Mouse (Mus musculus): Measurements from ENCODE around the gene Ipo4. TPM values are rescaled to one million over a fixed set of nuclear protein-coding genes. Genes with fewer than 3 reads are reported as not detected.

The Ipo4 gene
- polyA plus RNA-seq, 2 experiments from 2014 or later, result 33.4 to 42.0 TPM

DNA sequence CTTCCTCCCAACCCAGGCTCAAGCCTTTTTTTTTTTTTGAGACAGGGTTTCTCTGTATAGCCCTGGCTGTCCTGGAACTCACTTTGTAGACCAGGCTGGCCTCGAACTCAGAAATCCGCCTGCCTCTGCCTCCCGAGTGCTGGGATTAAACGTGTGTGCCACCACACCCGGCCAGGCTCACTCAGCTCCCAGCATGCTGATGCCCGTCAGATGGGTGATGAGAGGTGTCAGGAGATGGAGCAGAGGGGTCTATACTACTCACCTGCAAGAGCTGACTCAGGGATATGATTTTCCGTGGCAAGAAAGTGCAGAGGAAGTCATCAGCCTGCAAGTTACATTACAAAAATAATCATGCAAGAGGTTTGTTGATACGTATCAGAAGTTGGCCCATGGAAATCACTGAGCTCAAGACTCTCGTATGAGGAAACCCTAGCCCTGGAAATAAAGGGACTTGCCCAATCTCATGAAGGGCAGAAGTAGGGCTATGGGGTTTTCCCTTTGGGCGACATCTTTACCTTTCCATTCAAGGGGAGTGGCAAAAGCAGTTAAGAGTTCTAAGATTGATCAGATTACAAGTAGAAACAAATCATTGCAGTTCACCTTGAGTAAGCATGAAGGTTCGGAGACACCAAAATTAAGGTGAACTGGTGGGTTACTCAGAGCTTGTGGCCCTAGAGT, 45.8 kb downstream of the Ipo4 start:
- ATAC-seq, result peak; percentile 35

DNA sequence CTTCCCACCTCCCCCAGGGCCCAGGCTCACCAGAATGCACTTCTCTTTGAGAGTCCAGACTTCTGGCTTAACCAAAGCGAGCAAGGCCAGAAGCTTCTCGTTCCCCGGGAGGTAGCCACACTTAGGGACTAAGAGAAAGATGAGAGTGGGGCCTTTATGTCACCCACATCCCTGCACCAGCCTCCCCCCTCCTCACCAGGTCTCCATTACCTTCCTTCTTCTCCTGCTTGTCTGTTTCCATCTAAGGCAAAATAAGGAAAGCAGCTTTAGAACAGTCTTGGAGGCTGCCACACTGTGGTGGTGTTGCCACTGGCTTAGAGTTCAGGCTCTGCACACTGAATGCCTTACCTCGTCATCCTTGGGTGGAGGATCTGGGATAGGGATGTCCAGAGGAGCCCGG, 46.5 kb downstream of the Ipo4 start:
- ATAC-seq, result no peak

DNA sequence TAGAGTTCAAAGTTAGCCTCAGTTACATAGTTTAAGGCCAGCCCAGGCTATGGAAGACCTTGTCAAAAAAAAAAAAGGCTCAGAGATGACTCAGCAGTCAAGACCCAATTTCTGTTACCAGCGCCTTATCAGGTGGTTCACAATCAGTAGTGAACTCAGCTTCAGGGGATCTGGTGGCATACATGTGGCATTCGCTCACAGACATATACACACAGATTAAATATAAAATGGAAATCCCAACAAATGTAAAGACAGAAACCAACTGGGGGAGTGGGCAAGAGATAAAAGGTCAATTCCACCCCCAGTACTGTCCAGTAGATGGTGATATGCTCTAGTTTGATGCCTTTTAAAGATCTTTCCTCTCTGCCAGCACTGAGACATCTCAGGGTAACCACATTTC, 49.6 kb downstream of the Ipo4 start:
- ATAC-seq, result no peak

DNA sequence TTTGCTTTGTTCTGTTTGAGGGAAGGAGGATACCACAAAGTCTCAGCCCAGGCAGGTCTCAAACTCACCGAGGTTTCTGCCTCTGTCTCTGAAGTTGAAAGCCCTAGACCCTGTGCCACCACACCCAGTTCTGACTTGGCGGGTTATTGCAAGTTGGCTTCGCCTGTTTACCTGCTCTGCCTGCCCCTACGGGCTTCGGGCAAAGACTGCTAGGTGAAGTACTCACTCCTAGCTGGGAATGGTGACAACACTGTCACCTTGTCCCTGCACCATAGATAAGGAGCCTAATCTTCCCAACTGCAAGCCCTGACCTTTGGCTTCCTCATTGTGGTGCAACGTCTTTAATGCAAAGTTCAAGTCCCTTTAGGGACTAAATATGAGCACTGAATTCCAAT, 50.2 kb downstream of the Ipo4 start:
- peak; percentile 30 for ATAC-seq

DNA sequence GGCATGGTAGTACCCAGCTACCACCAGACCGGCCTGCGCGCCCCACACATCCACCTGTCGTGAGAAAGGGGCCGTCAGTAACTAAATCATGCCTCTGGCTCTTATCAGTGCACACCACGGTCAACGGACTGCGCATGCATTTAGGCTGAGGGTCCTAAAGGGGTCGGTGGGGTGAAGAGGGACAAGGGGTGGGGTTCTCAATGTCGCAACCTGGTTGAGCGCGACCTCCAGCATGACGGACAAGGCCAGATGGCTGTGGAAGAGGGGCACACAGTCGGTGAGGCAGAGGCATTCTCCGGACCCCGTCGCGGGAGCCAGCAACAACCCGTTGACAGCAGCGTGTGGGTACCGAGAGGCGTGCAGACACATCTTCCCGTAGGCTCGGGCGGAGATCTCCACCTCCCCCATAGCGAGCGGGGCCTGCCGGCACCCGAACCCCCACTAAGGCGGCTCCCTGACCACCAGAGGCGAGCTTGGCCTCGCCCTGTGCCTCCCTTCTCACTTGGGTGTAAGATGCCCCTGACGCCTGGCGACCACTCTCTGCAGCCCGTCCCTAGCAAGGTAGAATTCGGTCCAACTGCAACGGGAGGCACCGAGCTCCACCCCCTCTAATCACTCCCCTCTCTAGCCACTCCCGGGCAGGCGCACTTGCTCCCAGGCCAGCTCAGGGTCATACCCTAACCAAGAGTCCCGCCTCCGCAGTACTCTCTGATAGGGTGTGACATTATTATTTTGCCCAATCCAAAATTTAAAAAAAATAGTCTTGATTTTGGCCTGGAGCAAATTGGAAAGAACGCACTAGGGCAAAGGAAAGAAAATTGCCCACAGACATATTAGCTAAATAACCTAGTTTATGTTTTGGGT, 50.8 kb downstream of the Ipo4 start, which contains the start of gene Emc9:
Gene Emc9 (minus strand): TSS at position 601 of the 864 bp plus-strand sequence.
- peak; percentile 81 for ATAC-seq

DNA sequence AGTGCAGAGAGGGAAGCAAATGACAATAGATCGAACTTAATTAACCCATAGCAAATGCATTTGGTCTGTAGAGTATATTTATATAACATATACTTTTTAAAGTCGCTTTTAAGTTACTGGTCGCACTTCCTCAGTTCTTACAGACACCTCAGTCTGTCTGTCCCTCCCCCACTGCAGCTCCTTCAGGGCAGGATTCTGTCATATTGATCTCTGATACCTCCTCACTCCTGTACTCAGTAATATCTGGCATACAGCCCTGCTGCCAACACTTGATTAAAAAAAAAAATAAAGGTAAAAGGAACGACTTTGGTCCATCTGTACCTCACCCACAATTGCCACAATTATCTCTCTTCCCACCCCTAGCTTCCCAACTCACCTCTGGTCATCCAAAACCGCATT, 51.5 kb downstream of the Ipo4 start:
- no peak for ATAC-seq

DNA sequence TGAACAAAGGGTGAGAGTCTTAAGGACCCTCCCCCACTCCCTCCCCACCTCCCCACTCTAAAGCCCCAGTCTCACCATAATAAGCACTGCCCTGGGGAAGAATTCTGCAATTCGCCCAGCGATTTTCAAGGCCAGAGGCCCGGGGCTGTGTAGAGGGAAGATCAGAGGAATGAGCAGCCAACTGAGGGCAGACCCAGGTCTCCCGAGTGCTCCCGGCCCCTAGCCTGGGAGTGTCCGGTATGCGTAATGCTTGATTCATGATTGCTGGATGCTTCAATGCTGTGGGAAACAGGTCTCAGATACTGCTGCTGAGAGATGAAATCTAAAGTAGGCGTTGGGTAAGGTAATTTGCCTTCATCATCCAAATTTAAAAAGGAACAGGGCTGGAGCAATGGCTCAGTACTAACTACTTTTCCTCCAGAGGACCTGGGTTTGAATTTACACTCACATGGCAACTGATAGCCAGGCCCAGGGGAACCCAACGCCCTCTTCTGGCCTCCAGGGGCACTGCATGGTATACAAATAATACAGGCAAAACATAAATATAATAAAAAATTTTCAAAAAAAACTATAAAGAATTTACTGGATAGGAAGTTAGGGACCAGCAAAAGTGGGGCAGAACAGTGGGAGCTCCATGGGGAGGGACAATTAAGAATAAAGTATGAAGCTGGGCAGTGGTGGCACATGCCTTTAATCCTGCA, 53.6 kb downstream of the Ipo4 start:
- ATAC-seq, result no peak

DNA sequence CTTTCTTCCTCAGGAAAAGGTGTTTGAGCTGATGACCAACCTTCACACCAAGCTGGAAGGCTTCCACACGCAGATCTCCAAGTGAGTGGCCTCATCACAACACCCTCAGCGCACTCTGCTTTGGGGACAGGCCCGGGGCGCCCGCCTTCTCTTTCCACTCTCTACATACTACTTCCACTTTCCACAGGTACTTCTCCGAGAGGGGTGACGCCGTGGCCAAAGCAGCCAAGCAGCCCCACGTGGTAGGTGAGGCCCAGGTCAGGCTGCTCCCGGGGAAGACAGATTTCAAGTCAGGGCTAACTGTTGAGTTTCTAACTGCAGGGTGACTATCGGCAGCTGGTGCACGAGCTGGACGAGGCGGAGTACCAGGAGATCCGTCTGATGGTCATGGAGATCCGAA, 55.0 kb downstream of the Ipo4 start:
- no peak for ATAC-seq

DNA sequence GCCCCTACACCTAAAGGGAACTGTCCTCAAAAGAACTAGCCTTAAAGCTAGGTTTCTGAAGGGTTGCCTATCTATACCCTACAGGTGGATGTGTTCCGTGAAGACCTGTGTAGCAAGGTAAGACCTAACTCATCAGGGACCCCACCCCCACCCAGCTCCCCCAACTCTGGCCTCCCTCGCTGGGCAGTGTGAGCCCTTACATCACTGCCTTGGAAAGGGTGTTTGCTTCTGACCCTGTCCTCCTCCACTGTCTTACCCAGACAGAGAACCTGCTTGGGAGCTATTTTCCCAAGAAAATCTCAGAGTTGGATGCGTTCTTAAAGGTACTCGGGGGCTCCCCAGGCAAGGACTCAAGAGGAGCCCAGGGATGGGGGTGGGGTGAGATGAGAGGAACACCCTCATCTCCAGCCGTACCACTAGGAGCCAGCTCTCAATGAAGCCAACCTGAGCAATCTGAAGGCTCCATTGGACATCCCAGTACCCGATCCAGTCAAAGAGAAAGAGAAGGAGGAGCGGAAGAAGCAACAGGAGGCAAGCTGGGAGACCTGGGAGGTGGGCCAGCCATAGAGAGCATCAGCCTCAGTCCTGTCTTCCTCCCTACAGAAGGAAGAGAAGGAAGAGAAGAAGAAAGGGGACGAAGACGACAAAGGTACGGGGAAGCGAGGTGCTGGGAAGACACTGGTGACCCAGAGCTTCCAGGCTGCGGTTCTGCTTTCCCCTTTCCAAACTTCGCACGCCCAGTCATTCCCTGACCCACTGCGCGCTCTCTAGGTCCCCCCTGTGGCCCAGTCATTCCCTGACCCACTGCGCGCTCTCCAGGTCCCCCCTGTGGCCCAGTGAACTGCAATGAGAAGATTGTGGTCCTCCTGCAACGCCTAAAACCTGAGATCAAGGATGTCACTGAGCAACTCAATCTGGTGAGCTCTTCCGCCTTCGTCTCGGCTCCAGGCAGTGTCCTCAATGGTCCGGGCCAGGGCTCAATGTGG, 56.0 kb downstream of the Ipo4 start:
- no peak for ATAC-seq

DNA sequence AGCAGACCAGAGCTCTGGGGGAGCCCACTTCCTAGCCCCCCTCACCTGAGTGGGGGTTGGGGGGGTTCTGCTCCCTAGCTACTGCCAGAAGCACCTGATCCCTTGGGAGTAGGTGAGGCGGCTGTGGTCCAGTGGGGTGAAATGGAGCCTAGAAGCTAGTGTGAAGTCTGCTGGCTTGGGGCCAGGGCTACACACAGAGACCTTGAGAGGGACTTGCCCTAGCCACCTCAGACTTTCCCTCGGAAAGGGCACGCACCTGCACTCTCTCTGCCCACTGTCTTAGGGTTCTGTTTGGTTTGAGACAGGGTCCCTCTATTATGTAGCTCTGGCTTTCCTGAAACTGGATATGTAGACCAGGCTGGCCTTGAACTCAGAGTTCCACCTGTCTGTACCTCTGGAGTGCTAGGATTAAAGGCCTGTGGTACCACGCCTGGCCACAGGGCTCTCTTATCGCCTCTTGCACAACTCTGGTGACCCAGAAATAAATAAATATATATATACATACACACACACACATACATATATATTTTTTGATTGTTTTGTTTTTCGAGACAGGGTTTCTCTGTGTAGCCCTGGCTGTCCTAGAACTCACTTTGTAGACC, 57.0 kb downstream of the Ipo4 start:
- peak; percentile 62 for ATAC-seq

DNA sequence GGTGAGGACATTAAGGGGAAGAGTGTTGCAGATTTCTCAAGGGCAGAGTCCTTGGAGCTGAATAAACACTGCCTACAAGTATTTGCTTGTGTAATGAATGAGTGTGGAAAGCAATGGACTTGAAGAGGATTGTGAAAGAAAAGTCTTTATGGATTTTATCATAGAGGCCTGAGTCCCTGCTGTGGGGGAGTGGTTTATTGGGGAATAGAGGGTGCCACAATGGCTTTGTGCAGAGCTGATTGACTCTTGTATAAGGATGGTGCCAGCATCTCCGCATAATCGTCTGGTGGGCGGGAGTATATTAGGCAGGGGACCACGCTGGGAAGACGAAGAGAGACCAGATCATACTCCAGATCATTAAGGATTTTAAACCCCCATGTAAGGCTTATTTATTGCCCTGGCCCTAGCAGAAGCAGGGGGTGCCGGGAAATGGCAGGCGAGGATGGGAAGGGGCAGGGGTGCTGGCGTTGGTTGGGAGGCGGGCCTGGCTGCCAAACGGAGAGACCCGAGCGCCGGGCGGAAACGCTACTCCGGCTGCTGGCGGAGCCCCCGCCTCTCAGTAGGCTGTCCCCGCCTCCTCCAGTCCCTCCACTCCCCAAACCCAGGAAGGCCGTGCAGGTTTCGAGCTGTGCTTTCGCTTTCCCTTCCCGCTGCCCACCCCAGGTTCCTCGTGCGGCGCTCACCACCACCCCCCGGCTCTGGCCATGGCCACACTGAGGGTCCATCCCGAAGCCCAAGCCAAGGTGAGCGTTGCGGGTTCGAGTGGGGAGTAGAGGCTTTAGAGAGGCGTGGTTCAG, 57.7 kb downstream of the Ipo4 start, which contains the start of gene Psme1:
Gene Psme1 (plus strand): TSS at position 253 of the 797 bp plus-strand sequence.
- ATAC-seq, result peak; percentile 95

DNA sequence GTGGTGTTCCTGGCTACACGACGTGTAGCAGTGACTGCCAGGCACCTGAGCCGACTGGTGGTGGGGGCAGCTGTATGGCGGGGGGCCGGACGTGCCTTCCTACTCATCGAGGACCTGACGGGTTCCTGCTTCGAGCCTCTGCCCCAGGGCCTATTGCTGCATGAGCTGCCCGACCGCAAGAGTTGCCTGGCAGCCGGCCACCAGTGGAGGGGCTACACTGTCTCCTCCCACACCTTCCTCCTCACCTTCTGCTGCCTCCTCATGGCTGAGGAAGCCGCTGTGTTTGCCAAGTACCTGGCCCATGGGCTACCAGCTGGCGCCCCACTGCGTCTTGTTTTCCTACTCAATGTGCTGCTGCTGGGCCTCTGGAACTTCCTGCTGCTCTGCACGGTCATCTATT, 59.4 kb downstream of the Ipo4 start:
- no peak for ATAC-seq

DNA sequence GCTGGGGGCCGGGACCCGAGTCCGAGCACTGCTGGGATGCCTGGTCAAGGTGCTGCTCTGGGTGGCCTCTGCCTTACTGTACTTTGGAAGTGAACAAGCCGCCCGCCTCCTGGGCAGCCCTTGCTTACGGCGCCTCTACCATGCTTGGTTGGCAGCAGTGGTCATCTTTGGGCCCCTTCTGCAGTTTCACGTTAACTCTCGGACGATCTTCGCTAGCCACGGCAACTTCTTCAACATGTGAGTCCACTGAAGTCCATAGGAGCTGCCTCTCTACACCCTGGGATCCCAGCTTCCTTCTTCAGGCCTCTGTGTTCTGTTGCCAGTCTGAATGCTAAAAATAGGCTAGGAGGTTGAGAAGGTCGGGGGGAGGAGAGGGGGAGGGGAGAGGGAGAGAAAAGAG, 60.0 kb downstream of the Ipo4 start:
- no peak for ATAC-seq

Other genes starting within 250 kb of the Ipo4 start
- 10 to 100 TPM; 41.9 to 49.5 TPM for gene Dhrs4, start 157.2 kb downstream of the Ipo4 start, polyA plus RNA-seq (2017; shearing (Covaris generic))
- not detected for gene Carmil3, start 145.3 kb downstream of the Ipo4 start, polyA plus RNA-seq (2017; shearing (Covaris generic))
- not detected for gene Cpne6, start 125.5 kb downstream of the Ipo4 start, polyA plus RNA-seq (2017; shearing (Covaris generic))
- under 1 TPM in 1 of 2 experiments, not detected in 1; 0.07 TPM for gene Nrl, start 111.0 kb downstream of the Ipo4 start, polyA plus RNA-seq (2017; shearing (Covaris generic))
- 10 to 100 TPM; 37.3 to 57.7 TPM for gene Pck2, start 95.7 kb downstream of the Ipo4 start, polyA plus RNA-seq (2017; shearing (Covaris generic))
- gene Dcaf11, start 76.0 kb downstream of the Ipo4 start, polyA plus RNA-seq (2017; shearing (Covaris generic)), result 100 to 1,000 TPM; 103 to 125 TPM
- gene A730061H03Rik, start 75.6 kb downstream of the Ipo4 start, polyA plus RNA-seq (2017; shearing (Covaris generic)), result 1 to 10 TPM; 3.3 to 7.1 TPM
- not detected for gene Fitm1, start 60.3 kb downstream of the Ipo4 start, polyA plus RNA-seq (2017; shearing (Covaris generic))
- 100 to 1,000 TPM; 664 to 711 TPM for gene Psme1, start 57.8 kb downstream of the Ipo4 start, polyA plus RNA-seq (2017; shearing (Covaris generic))
- gene Emc9, start 50.7 kb downstream of the Ipo4 start, polyA plus RNA-seq (2017; shearing (Covaris generic)), result 10 to 100 TPM; 20.9 to 22.9 TPM
- 100 to 1,000 TPM; 853 to 877 TPM for gene Psme2, start 44.8 kb downstream of the Ipo4 start, polyA plus RNA-seq (2017; shearing (Covaris generic))
- 10 to 100 TPM; 35.5 to 47.2 TPM for gene Rnf31, start 44.2 kb downstream of the Ipo4 start, polyA plus RNA-seq (2017; shearing (Covaris generic))
- 100 to 1,000 TPM; 168 to 222 TPM for gene Irf9, start 32.4 kb downstream of the Ipo4 start, polyA plus RNA-seq (2017; shearing (Covaris generic))
- 10 to 100 TPM; 14.5 to 22.1 TPM for gene Rec8, start 17.9 kb downstream of the Ipo4 start, polyA plus RNA-seq (2017; shearing (Covaris generic))
- under 1 TPM in 1 of 2 experiments, not detected in 1; 0.98 TPM for gene Gm49378, start 1.9 kb upstream of the Ipo4 start, polyA plus RNA-seq (2017; shearing (Covaris generic))
- gene Tm9sf1, start 7.8 kb upstream of the Ipo4 start, polyA plus RNA-seq (2017; shearing (Covaris generic)), result 10 to 100 TPM; 39.7 to 46.7 TPM
- gene Tssk4, start 14.2 kb upstream of the Ipo4 start, polyA plus RNA-seq (2017; shearing (Covaris generic)), result 1 to 10 TPM in 1 of 2 experiments, under 1 TPM in 1; 0.69 to 1.3 TPM
- gene Mdp1, start 24.6 kb upstream of the Ipo4 start, polyA plus RNA-seq (2017; shearing (Covaris generic)), result 100 to 1,000 TPM in 1 of 2 experiments, 10 to 100 TPM in 1; 92.4 to 106 TPM
- gene Gmpr2, start 36.0 kb upstream of the Ipo4 start, polyA plus RNA-seq (2017; shearing (Covaris generic)), result 10 to 100 TPM; 29.8 to 34.1 TPM
- 100 to 1,000 TPM; 338 to 343 TPM for gene Nedd8, start 36.2 kb upstream of the Ipo4 start, polyA plus RNA-seq (2017; shearing (Covaris generic))
- gene Tinf2, start 45.9 kb upstream of the Ipo4 start, polyA plus RNA-seq (2017; shearing (Covaris generic)), result 10 to 100 TPM; 26.4 to 29.2 TPM
- not detected for gene Tgm1, start 78.0 kb upstream of the Ipo4 start, polyA plus RNA-seq (2017; shearing (Covaris generic))
- 10 to 100 TPM; 70.5 to 94.7 TPM for gene Rabggta, start 86.3 kb upstream of the Ipo4 start, polyA plus RNA-seq (2017; shearing (Covaris generic))
- 10 to 100 TPM; 40.8 to 46.5 TPM for gene Dhrs1, start 109.7 kb upstream of the Ipo4 start, polyA plus RNA-seq (2017; shearing (Covaris generic))
- gene Nop9, start 109.7 kb upstream of the Ipo4 start, polyA plus RNA-seq (2017; shearing (Covaris generic)), result 1 to 10 TPM; 3.6 to 5.8 TPM
- gene Cideb, start 122.5 kb upstream of the Ipo4 start, polyA plus RNA-seq (2017; shearing (Covaris generic)), result not detected
- under 1 TPM in 1 of 2 experiments, not detected in 1; 0.08 TPM for gene Ltb4r2, start 125.5 kb upstream of the Ipo4 start, polyA plus RNA-seq (2017; shearing (Covaris generic))
- gene Ltb4r1, start 130.0 kb upstream of the Ipo4 start, polyA plus RNA-seq (2017; shearing (Covaris generic)), result 1 to 10 TPM; 4.1 to 4.5 TPM
- 1 to 10 TPM in 1 of 2 experiments, not detected in 1; 1.0 TPM for gene Adcy4, start 148.1 kb upstream of the Ipo4 start, polyA plus RNA-seq (2017; shearing (Covaris generic))
- 10 to 100 TPM; 80.3 to 81.9 TPM for gene Ripk3, start 152.9 kb upstream of the Ipo4 start, polyA plus RNA-seq (2017; shearing (Covaris generic))
- gene Nfatc4, start 187.2 kb upstream of the Ipo4 start, polyA plus RNA-seq (2017; shearing (Covaris generic)), result not detected
- gene Nynrin, start 218.1 kb upstream of the Ipo4 start, polyA plus RNA-seq (2017; shearing (Covaris generic)), result under 1 TPM; 0.04 to 0.11 TPM
- gene Cbln3, start 248.4 kb upstream of the Ipo4 start, polyA plus RNA-seq (2017; shearing (Covaris generic)), result not detected
- 10 to 100 TPM; 13.4 to 13.9 TPM for gene Khnyn, start 249.0 kb upstream of the Ipo4 start, polyA plus RNA-seq (2017; shearing (Covaris generic))